Mouse (Mus musculus): Measurements from ENCODE around the gene Lrp5. TPM values are rescaled to one million over a fixed set of nuclear protein-coding genes. Genes with fewer than 3 reads are reported as not detected.
"Not testable (repeated sequence)": the region's sequence is repeated elsewhere in the genome, so short reads cannot be mapped to it uniquely, and the experiment has no call there.

Lrp5 gene
- total RNA-seq, 2 experiments from 2014 or later, result 102 to 103 TPM

DNA sequence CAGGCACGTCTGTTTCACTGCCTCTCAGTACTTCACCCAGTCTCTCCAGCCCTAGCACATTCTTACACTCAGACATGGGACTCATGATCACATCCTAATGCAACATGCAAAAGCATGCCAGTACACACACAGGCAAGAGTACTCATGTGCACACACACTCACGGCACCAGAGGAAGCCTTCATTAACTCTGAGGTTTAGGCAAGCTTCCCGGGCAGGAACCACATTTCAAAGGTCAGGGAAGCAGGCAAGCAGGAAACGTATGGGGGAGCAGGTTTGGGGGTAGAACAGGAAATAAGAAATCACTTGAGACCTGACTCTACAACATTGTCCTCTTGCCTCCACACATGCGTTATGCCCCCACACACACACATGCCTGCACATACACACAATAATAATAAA, 20.9 kb downstream of the Lrp5 start:
- DNase-seq (ENCODE audit: low spot score in 2 of 2), result no peak

- DNase-seq (ENCODE audit: low spot score in 2 of 2), result no peak
Observed at GRCm38 (mm10) chr19:3657947-3658346, 28.4 kb downstream of the Lrp5 start.

- DNase-seq (ENCODE audit: low spot score in 2 of 2), result not testable (repeated sequence)
Observed at GRCm38 (mm10) chr19:3657065-3657464, 29.3 kb downstream of the Lrp5 start.

DNA sequence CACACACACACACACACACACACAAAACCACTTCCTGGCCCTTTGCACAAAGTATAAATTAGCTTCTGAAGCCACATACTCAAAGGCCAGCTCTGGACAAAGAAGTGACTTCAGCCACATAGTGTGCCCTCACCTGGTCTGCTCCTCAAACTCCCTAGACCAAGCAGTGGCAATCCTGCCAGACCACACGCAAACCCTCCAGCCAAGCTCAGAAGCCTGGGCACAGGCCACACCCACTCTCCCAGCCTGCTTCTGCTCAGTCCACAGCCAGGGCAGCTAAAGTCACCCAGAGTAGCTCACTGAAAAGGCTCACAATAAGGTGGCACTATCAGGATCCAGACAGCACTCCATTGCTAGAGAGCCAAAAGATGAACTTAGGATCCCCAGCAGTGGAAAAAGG, 30.2 kb downstream of the Lrp5 start:
- no peak for DNase-seq (ENCODE audit: low spot score in 2 of 2)

- DNase-seq (ENCODE audit: low spot score in 2 of 2), result no peak
Observed at GRCm38 (mm10) chr19:3654940-3655339, 31.4 kb downstream of the Lrp5 start.

GRCm38 (mm10) chr19:3654058-3654457, 32.3 kb downstream of the Lrp5 start:
- DNase-seq (ENCODE audit: low spot score in 2 of 2), result no peak

DNA sequence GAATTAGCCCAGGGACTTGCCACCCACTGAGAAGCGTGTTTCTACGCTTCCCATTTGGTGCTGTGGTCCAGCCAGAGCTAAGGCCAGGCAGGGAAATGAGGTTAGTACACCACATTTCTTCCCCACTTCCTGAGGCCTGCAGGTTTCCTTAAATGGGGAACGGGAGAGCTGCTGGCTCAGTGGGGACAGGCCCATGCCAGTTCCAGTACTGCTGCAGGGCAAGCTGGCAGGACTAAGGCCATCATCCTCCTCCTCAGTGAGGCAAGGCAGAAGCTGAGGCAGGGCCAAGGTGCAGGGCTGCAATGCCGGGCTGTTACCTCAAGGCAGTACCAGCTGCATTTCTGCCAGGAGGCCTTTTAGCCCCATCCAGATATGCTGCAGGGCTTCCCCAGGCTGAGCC, 32.9 kb downstream of the Lrp5 start:
- no peak for DNase-seq (ENCODE audit: low spot score in 2 of 2)

DNA sequence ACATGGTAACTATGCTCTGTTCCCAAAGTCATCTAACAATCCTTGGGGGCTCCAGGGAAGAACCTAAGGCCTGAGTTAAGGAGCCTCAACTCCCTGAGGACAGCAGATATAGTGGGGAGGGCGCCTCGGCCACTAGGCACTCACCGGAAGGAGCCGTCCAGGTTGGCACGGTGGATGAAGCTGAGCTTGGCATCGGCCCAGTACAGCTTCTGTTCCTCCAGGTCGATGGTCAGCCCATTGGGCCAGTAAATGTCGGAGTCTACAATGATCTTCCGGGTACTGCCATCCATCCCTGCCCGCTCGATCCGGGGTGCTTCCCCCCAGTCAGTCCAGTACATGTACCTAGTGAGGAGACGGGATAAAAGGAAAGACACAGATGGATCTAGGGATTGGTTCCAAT, 34.4 kb downstream of the Lrp5 start:
- no peak for DNase-seq (ENCODE audit: low spot score in 2 of 2)

- DNase-seq (ENCODE audit: low spot score in 2 of 2), result no peak
Observed at GRCm38 (mm10) chr19:3651220-3651619, 35.1 kb downstream of the Lrp5 start.

GRCm38 (mm10) chr19:3650448-3650847, 35.9 kb downstream of the Lrp5 start:
- no peak for DNase-seq (ENCODE audit: low spot score in 2 of 2)

DNA sequence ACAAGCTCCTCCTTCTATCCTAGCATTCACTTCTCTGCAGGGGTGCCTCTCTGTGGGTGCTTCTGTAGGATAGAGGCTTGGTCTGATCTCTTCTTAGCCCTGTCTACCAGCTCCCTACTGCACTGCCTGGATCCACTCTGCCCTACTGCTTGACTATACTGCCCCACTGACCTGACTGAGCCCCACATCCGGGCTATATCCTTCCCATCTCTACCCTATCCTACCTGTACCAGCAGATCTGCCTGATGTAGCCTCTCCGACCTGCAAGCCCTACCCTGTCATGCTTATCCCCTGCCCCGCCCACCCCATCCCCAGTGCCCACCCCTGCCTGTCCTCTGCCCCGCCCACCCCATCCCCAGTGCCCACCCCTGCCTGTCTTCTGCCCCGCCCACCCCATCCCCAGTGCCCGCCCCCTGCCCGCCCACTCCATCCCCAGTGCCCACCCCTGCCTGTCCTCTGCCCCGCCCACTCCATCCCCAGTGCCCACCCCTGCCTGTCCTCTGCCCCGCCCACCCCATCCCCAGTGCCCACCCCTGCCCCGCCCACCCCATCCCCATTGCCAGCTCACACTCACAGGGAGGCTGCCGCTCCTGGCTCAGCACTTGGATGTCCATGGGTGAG, 37.4 kb downstream of the Lrp5 start:
- DNase-seq (ENCODE audit: low spot score in 2 of 2), result no peak

DNA sequence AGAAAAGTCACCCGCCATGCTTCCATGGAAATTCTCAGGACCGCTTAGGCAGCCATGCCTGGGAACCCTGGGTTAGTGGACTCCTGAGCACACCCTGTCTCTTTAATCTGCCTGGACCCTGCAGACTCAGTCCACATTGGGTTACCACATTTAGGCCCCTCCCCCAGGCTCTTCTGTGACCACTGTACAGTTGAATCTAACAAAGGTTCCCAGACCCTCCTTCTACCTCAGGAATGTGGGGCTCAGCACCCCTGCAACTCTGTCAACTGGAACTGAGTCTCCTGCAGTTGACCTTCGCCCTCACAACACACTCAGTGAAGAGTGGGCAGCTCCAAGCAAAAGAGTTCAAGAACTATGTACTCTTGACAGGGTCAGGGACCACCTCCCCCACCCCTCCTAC, 38.4 kb downstream of the Lrp5 start:
- DNase-seq (ENCODE audit: low spot score in 2 of 2), result no peak

GRCm38 (mm10) chr19:3645813-3646212, 40.6 kb downstream of the Lrp5 start:
- DNase-seq (ENCODE audit: low spot score in 2 of 2), result no peak

GRCm38 (mm10) chr19:3645318-3645717, 41.0 kb downstream of the Lrp5 start:
- no peak for DNase-seq (ENCODE audit: low spot score in 2 of 2)

DNA sequence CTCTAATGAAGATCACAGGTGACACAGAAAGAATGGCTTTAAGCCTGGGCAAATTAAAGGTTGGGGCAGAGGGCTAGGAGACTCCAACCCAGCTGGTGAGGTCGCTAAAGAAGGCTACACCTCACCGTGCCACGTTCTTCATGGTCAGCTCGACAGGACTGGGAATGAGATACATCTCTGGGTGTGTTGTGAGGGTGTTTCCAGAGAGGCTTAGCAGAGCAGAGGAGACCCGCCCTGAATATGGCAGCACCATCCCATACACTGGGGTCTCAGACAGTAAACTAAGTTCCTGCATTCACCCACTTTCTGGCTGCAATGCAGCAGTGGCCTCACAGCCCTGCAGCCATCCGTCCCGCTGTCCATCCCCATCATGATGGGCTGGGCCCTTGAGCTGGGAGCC, 46.8 kb downstream of the Lrp5 start:
- DNase-seq (ENCODE audit: low spot score in 2 of 2), result no peak

DNA sequence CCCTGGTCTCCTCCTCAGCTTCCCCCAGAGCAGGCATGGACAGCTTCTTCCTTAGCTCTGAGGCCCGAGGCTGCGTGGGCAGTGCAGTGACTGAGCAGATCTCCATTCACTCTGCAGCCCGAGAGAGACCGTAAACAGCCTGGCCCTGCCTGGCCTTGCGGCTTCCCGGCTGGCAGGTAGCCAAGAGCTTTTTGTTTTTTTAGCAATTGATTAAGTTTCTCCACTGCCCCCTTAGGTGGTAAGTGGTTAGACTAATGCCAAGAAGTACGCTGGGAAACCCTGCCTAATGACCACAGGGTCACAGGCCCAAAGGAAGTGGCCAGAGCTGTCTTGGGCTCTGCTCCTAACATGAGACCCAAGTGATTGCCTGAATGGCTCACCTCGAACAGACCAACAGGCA, 47.7 kb downstream of the Lrp5 start:
- peak; percentile 65 to 72 for DNase-seq (ENCODE audit: low spot score in 2 of 2)

GRCm38 (mm10) chr19:3632018-3632417, 54.3 kb downstream of the Lrp5 start:
- no peak for DNase-seq (ENCODE audit: low spot score in 2 of 2)

DNA sequence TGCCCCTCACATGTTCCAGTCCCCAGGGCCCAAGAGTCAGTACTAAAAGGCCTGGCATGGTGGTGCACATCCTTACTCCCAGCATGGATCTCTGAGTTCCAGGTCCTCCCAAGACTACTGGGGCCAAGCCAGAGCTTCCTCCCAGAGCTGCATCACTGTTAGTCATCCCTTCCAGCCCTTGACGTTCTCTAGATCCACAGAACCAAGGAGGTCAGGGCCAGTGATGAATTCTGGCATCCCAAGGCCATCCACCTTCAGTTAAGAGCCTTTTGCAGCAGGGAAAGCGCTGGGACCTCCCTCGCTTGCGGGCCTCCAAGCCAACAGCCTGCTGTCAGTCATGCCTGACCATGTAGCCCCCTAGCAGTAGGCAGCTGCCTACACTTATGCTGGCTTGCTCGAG, 54.9 kb downstream of the Lrp5 start:
- DNase-seq (ENCODE audit: low spot score in 2 of 2), result no peak

GRCm38 (mm10) chr19:3630486-3630885, 55.9 kb downstream of the Lrp5 start:
- no peak for DNase-seq (ENCODE audit: low spot score in 2 of 2)

DNA sequence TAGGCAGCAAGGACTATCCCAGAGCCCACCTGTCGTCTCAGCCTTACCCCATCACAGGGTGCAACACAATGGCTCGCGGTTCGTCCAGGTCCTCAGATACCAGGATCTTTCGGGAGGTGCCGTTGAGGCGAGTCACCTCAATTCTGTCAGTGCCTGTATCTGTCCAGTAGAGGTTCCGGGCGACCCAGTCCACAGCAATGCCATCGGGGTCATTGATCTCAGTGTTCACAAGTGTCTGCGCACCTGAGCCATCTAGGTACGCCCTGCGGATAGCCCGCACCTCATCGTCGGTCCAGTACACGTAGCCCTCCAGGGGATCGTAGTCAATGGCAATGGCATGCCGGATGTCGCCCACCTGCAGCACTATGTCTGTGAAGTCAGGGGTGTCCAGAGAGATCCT, 56.3 kb downstream of the Lrp5 start:
- DNase-seq (ENCODE audit: low spot score in 2 of 2), result no peak

DNA sequence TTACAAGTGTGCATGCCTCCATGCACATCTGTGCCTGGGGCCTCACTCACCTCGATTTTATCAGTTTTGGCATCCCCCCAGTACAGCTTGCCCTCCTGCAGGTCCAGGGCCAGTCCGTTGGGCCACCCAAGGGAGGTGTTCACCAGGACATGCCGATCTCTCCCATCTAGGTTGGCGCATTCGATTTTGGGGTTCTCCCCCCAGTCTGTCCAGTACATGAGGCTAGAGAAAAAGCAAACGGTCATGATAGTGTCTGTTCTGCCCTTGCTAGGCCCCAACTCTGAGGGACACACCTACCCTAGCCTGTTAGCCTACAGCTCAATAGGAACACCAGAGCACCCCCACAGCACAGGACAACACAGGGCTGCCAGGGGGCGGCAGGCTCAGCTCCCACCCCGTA, 58.1 kb downstream of the Lrp5 start:
- DNase-seq (ENCODE audit: low spot score in 2 of 2), result no peak

DNA sequence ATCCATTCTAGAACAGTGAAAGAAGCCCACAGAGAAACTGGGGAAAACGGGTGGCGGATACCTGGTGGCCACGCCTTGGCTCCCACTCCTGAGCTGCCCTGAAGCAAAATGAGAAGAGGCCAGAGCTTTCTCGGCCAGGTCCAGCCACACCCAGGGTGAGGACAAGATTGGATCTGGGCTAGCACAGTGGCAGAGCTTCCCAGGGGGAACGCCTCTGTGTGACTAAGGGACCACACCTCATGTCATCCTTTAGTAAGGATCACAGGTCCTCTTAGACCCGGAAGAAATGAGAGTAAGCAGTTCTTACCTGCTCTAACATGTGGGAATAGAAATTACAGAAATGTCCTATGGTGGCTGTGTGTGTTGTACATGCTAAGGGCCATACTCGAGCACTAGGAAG, 61.3 kb downstream of the Lrp5 start:
- no peak for DNase-seq (ENCODE audit: low spot score in 2 of 2)

DNA sequence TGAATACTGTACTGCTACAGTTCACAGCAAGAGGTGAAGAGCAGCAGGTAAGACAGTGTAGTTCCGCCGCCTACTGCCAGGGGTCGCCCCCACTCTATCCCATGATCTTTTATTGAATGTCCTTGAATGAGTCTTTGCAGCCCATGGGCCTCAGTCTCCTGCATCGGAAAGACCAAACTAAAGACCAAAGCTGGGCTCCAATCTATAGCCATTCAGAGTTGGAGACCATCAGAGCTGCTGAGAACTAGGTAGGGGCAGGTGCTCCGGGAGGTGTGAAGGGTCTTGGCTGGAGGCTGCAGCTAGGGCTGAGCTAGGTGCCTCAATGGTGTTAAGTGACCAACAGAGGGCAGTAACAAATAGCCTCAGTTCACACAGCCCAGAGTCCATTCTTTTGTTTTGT, 62.5 kb downstream of the Lrp5 start:
- DNase-seq (ENCODE audit: low spot score in 2 of 2), result peak; percentile 60 to 66

DNA sequence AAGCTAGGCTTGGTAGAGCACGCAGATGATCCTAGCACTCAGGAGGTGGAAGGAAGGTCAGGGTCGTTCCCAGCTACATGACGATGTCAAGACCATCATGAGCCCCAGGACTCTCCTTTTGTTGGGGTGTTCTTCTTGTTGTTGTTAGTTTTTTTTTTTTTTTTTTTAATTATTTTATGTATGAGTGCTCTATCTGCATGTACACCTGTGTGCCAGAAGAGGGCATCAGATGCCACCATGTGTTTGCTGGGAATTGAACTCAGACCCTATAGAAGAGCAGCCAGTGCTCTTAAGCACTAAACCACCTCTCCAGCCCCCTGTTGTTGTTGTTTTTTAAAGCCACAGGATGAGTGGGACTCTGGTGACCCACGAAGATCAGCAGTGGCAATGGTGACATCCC, 63.1 kb downstream of the Lrp5 start:
- DNase-seq (ENCODE audit: low spot score in 2 of 2), result no peak

Data from adrenal gland, adult 18-20 months (tissue).